Mouse (Mus musculus) CH12.LX (cell line): ENCODE measurements around the gene B430218F22Rik. TPM values are rescaled to one million over a fixed set of nuclear protein-coding genes. Genes with fewer than 3 reads are reported as not detected.

Experiments
- DNase-seq: peaks from one replicate; pipeline ENCODE4 v3.0.0-alpha.2; 2013; ENCODE audit errors: extremely low read depth
- H3K27ac ChIP-seq: 2 replicates; pipeline ENCODE4 v1.5.1; 2012; ENCODE audit warnings: low read depth, mild to moderate bottlenecking, control low read depth, moderate library complexity; ENCODE audit not compliant: insufficient read depth
- H3K27me3 ChIP-seq: replicated peaks from 2 replicates; pipeline ENCODE3; 2012; ENCODE audit warnings: inconsistent platforms
- H3K36me3 ChIP-seq, 2 experiments: replicated peaks in 1 of 2; 2 replicates each; pipeline versions ENCODE3 to v1.6.1; 2012; ENCODE audit warnings: inconsistent platforms in 1 of 2, low read length in 1 of 2, mild to moderate bottlenecking in 1 of 2, mixed read lengths in 1 of 2, moderate library complexity in 1 of 2; ENCODE audit not compliant: control insufficient read depth in 1 of 2, insufficient read depth in 1 of 2
- H3K4me1 ChIP-seq, 2 experiments: 2 replicates each; pipeline ENCODE4 v1.6.1; 2012; ENCODE audit warnings: inconsistent platforms in 1 of 2, moderate library complexity in 1 of 2; ENCODE audit not compliant: insufficient read depth in 2 of 2, control insufficient read depth in 1 of 2
- H3K4me2 ChIP-seq: 2 replicates; pipeline ENCODE4 v1.6.1; 2012; ENCODE audit warnings: low read depth, mild to moderate bottlenecking, control low read depth; ENCODE audit not compliant: poor library complexity, insufficient read depth, severe bottlenecking
- H3K4me3 ChIP-seq, 3 experiments: fragments of 150-350 bp in 1 of 3; sonication (generic) in 1 of 3; replicated peaks in 1 of 3; 2 replicates each; pipeline versions ENCODE3 to v1.5.1; 2011 to 2012; ENCODE audit warnings: low read depth in 2 of 3, low read length in 2 of 3, mild to moderate bottlenecking in 2 of 3, moderate library complexity in 2 of 3, control low read depth in 1 of 3, improper control_type of control experiment in 1 of 3, inconsistent platforms in 1 of 3, mixed read lengths in 1 of 3; ENCODE audit not compliant: poor library complexity in 1 of 3
- H3K79me2 ChIP-seq: replicated peaks from 2 replicates; pipeline ENCODE4 v1.6.1; 2012; ENCODE audit warnings: mild to moderate bottlenecking, moderate library complexity; ENCODE audit not compliant: control insufficient read depth, poor library complexity, insufficient read depth, severe bottlenecking; ENCODE audit errors: extremely low read depth
- H3K9ac ChIP-seq: 2 replicates; pipeline ENCODE4 v1.6.1; 2012; ENCODE audit warnings: low read depth, mild to moderate bottlenecking, control low read depth, moderate library complexity; ENCODE audit not compliant: insufficient read depth
- H3K9me3 ChIP-seq: replicated peaks from 2 replicates; pipeline ENCODE3; 2012; ENCODE audit warnings: low read length, inconsistent platforms, mixed read lengths
- BHLHE40 ChIP-seq: IDR thresholded peaks from 2 replicates; pipeline ENCODE4 v1.6.1; 2011; ENCODE audit warnings: mild to moderate bottlenecking, low read depth, low read length, improper control_type of control experiment
- CHD1 ChIP-seq: IDR thresholded peaks from 2 replicates; pipeline ENCODE4 v1.6.1; 2012; ENCODE audit warnings: low read depth, low read length, improper control_type of control experiment, inconsistent platforms
- CTCF ChIP-seq, 2 experiments: IDR thresholded peaks in 1 of 2; conservative IDR thresholded peaks in 1 of 2; 2 replicates each; pipeline ENCODE4 v1.5.1; 2011 to 2012; ENCODE audit warnings: low read depth in 2 of 2, low read length in 2 of 2, improper control_type of control experiment in 1 of 2, inconsistent platforms in 1 of 2, mild to moderate bottlenecking in 1 of 2, moderate library complexity in 1 of 2
- E2F4 ChIP-seq: IDR thresholded peaks from 2 replicates; pipeline ENCODE4 v1.6.1; 2011; ENCODE audit warnings: low read depth, low read length, improper control_type of control experiment; ENCODE audit not compliant: insufficient replicate concordance
- ELF1 ChIP-seq: IDR thresholded peaks from 2 replicates; pipeline ENCODE4 v1.6.1; 2014; ENCODE audit warnings: low read depth, mild to moderate bottlenecking, inconsistent platforms, low read length, improper control_type of control experiment
- EP300 ChIP-seq: IDR thresholded peaks from 2 replicates; pipeline ENCODE4 v1.6.1; 2011; ENCODE audit warnings: low read length, improper control_type of control experiment
- ETS1 ChIP-seq: conservative IDR thresholded peaks from 2 replicates; pipeline ENCODE4 v1.6.1; 2012; ENCODE audit warnings: low read depth, mild to moderate bottlenecking, inconsistent platforms, low read length, improper control_type of control experiment, moderate library complexity
- GABPA ChIP-seq: IDR thresholded peaks from 2 replicates; pipeline ENCODE4 v1.6.1; 2012; ENCODE audit warnings: low read depth, low read length, improper control_type of control experiment, inconsistent platforms; ENCODE audit not compliant: insufficient replicate concordance
- HCFC1 ChIP-seq: IDR thresholded peaks from 2 replicates; pipeline ENCODE4 v1.6.1; 2012; ENCODE audit warnings: low read depth, mild to moderate bottlenecking, inconsistent platforms, low read length, improper control_type of control experiment
- IRF4 ChIP-seq: IDR thresholded peaks from 2 replicates; pipeline ENCODE4 v1.6.1; 2014; ENCODE audit warnings: low read depth, mild to moderate bottlenecking, inconsistent platforms, low read length, improper control_type of control experiment
- JUN ChIP-seq: IDR thresholded peaks from 2 replicates; pipeline ENCODE4 v1.6.1; 2011; ENCODE audit warnings: low read depth, mild to moderate bottlenecking, low read length, improper control_type of control experiment, moderate library complexity; ENCODE audit not compliant: insufficient read depth
- JUND ChIP-seq: conservative IDR thresholded peaks from 2 replicates; pipeline ENCODE4 v1.6.1; 2011; ENCODE audit warnings: low read depth, low read length, improper control_type of control experiment
- KAT2A ChIP-seq: IDR thresholded peaks from 2 replicates; pipeline ENCODE4 v1.6.1; 2012; ENCODE audit warnings: low read length, improper control_type of control experiment, inconsistent platforms; ENCODE audit not compliant: insufficient replicate concordance
- MAX ChIP-seq: IDR thresholded peaks from 2 replicates; pipeline ENCODE4 v1.6.1; 2011; ENCODE audit warnings: low read length, improper control_type of control experiment
- MAZ ChIP-seq: IDR thresholded peaks from 2 replicates; pipeline ENCODE4 v1.6.1; 2012; ENCODE audit warnings: low read depth, mild to moderate bottlenecking, inconsistent platforms, low read length, improper control_type of control experiment, moderate library complexity
- MEF2A ChIP-seq: IDR thresholded peaks from 2 replicates; pipeline ENCODE4 v1.6.1; 2014; ENCODE audit warnings: low read depth, mild to moderate bottlenecking, inconsistent platforms, low read length, improper control_type of control experiment, borderline replicate concordance
- MXI1 ChIP-seq: IDR thresholded peaks from 2 replicates; pipeline ENCODE4 v1.6.1; 2011; ENCODE audit warnings: mild to moderate bottlenecking, low read depth, low read length, improper control_type of control experiment
- MYC ChIP-seq: IDR thresholded peaks from 2 replicates; pipeline ENCODE4 v1.6.1; 2011; ENCODE audit warnings: low read depth, mild to moderate bottlenecking, improper control_type of control experiment, low read length
- NELFE ChIP-seq: IDR thresholded peaks from 2 replicates; pipeline ENCODE4 v1.6.1; 2011; ENCODE audit warnings: low read depth, low read length, improper control_type of control experiment
- POLR2A ChIP-seq: IDR thresholded peaks from 2 replicates; pipeline ENCODE4 v1.6.1; 2011; ENCODE audit warnings: low read depth, mild to moderate bottlenecking, improper control_type of control experiment, low read length
- POLR2AphosphoS2 ChIP-seq: IDR thresholded peaks from 2 replicates; pipeline ENCODE4 v1.6.1; 2011; ENCODE audit warnings: low read depth, low read length, improper control_type of control experiment
- SIN3A ChIP-seq: IDR thresholded peaks from 2 replicates; pipeline ENCODE4 v1.6.1; 2012; ENCODE audit warnings: low read length, improper control_type of control experiment, inconsistent platforms
- SMC3 ChIP-seq: IDR thresholded peaks from 2 replicates; pipeline ENCODE4 v1.6.1; 2011; ENCODE audit warnings: low read depth, low read length, improper control_type of control experiment
- TBP ChIP-seq: conservative IDR thresholded peaks from 2 replicates; pipeline ENCODE4 v1.6.1; 2011; ENCODE audit warnings: low read depth, low read length, improper control_type of control experiment
- UBTF ChIP-seq: IDR thresholded peaks from 2 replicates; pipeline ENCODE4 v1.6.1; 2012; ENCODE audit warnings: low read depth, mild to moderate bottlenecking, inconsistent platforms, low read length, improper control_type of control experiment, moderate library complexity
- USF1 ChIP-seq: IDR thresholded peaks from 2 replicates; pipeline ENCODE4 v1.6.1; 2014; ENCODE audit warnings: low read depth, mild to moderate bottlenecking, inconsistent platforms, low read length, improper control_type of control experiment
- USF2 ChIP-seq: conservative IDR thresholded peaks from 2 replicates; pipeline ENCODE4 v1.6.1; 2011; ENCODE audit warnings: low read depth, low read length, improper control_type of control experiment
- ZMIZ1 ChIP-seq: IDR thresholded peaks from 2 replicates; pipeline ENCODE4 v1.6.1; 2012; ENCODE audit warnings: low read depth, mild to moderate bottlenecking, inconsistent platforms, low read length, improper control_type of control experiment
- ZNF384 ChIP-seq: IDR thresholded peaks from 2 replicates; pipeline ENCODE4 v1.6.1; 2012; ENCODE audit warnings: low read depth, low read length, improper control_type of control experiment, inconsistent platforms
- dilution Hi-C: fragments of 300-500 bp; cut with MboI; formaldehyde crosslinking; loops from 2 replicates; pipeline ENCODE4 v1.14.3; 2020; ENCODE audit warnings: low sequenced_read_pairs; ENCODE audit not compliant: extremely low pct_unique_long_range_greater_than_20kb, extremely low pct_ligation_motif_present
- in situ Hi-C: fragments of 300-500 bp; cut with MboI; formaldehyde crosslinking; loops from 3 replicates; pipeline ENCODE4 v1.14.3; 2019; ENCODE audit warnings: low sequenced_read_pairs, low pct_ligation_motif_present, low pct_unique_long_range_greater_than_20kb, mixed read lengths
- polyA plus RNA-seq: library from polyadenylated mRNA; unstranded; fragments of >175 nt; gene quantifications from 2 replicates; pipeline ENCODE4 v1.2.1, GENCODE M21; 2012; ENCODE audit warnings: low read depth; ENCODE audit not compliant: insufficient read length
- total RNA-seq, 2 experiments: library from RNA; depleted of rRNA; stranded (reverse); fragments of 300-350 nt in 1 of 2; fragments of >200 nt in 1 of 2; gene quantifications; 2 replicates each; pipeline ENCODE4 v1.2.3; 2012 to 2014

Gene B430218F22Rik
- total and polyA plus RNA-seq, 3 experiments = 0.48 to 12.0 (median 0.64) TPM

GRCm38 (mm10) chr13:118411297-118411992 lies 25.0 kb downstream of the B430218F22Rik start:
- H3K9ac ChIP-seq = no peak overlapping the region
- H3K9me3 ChIP-seq = no peaks in the 10 kb centered on the region
- H3K27me3 ChIP-seq = no peaks in the 10 kb centered on the region
- DNase-seq = no peak
- no peaks in the 10 kb centered on the region for H3K36me3 ChIP-seq
- dilution Hi-C loops = no loop called here
- in situ Hi-C loops = loop anchor here (25.0 kb wide), 1 partner anchor 951 kb away; no protein-coding TSS in a partner anchor
- H3K27ac ChIP-seq = no peak overlapping the region
- H3K4me3 ChIP-seq = no peak overlapping the region
- H3K4me2 ChIP-seq = no peak overlapping the region
- TF ChIP-seq GABPA (no peak), MAZ (no peak), TBP (no peak), CTCF (conservative IDR thresholded peaks at IDR 0.05 in 1 of 2, IDR thresholded peaks at IDR 0.05 in 1 of 2; ENCODE audit: low read depth in 2 of 2, low read length in 2 of 2) (no peak), MEF2A (no peak), EP300 (no peak), ETS1 (no peak), JUN (no peak), NELFE (no peak), MYC (no peak), USF2 (no peak), HCFC1 (no peak)
- peaks cover 0 to 4% of the 10 kb centered on the region in 2 experiments; a peak in 1 of 4 replicates for H3K4me1 ChIP-seq
- H3K79me2 ChIP-seq = no peaks in the 10 kb centered on the region

- Histone ChIP-seq H3K36me3 (no peaks in the 10 kb centered on the region), H3K27ac (no peak overlapping the region), H3K9ac (no peak overlapping the region), H3K4me1 (peaks cover 0 to 16% of the 10 kb centered on the region in 2 experiments; a peak in 2 of 4 replicates), H3K4me2 (peak overlapping the region; percentile 75), H3K27me3 (no peaks in the 10 kb centered on the region), H3K4me3 (no peak overlapping the region)
- DNase-seq = peak; percentile 40
- in situ Hi-C loops = loop anchor here (25.0 kb wide), 1 partner anchor 944 kb away; no protein-coding TSS in a partner anchor
- dilution Hi-C loops = no loop called here
- TF ChIP-seq ELF1 = no peak
- no peak for TF ChIP-seq SIN3A
- no peak for TF ChIP-seq USF1
- peak; percentile 53; the same call in 1 of the 2 replicates for TF ChIP-seq JUN
- TF ChIP-seq JUND = peak; percentile 86
- no peak for TF ChIP-seq MAZ
- no peak for TF ChIP-seq UBTF
- TF ChIP-seq BHLHE40 = 0 out of 2 replicates have a peak, but pooled peaks have one; percentile 4
- TF ChIP-seq POLR2AphosphoS2 = no peak
- TF ChIP-seq MXI1 = peak; percentile 66; the same call in 1 of the 2 replicates
- TF ChIP-seq MEF2A = peak; percentile 61; the same call in 1 of the 2 replicates
- no peak for TF ChIP-seq KAT2A
- TF ChIP-seq SMC3 = no peak
- TF ChIP-seq POLR2A = no peak
- no peak for TF ChIP-seq ZNF384
- no peak; the same call in 1 of the 2 replicates for TF ChIP-seq ETS1
- TF ChIP-seq EP300 = peak; percentile 47
- no peak for TF ChIP-seq CHD1
- no peak for TF ChIP-seq E2F4
- TF ChIP-seq IRF4 = peak; percentile 91
- TF ChIP-seq MAX = no peak
- no peak for TF ChIP-seq ZMIZ1
- TF ChIP-seq GABPA = no peak
- TF ChIP-seq, all 38 proteins: peak for 7
- no peaks in the 10 kb centered on the region for H3K9me3 ChIP-seq
- H3K79me2 ChIP-seq = no peaks in the 10 kb centered on the region
Measured at GRCm38 (mm10) chr13:118418163-118418562, 31.7 kb downstream of the B430218F22Rik start.
